Mouse (Mus musculus): ENCODE results near the gene Kcnip4. TPM values are rescaled to one million over a fixed set of nuclear protein-coding genes. Genes with fewer than 3 reads are reported as not detected.

The Kcnip4 gene
- polyA plus RNA-seq, 1 experiment from 2014 or later, result 4.5 TPM

GRCm38 (mm10) chr5:49419707-49420106 lies 105.0 kb downstream of the Kcnip4 start:
- ATAC-seq (replicated peaks; ENCODE audit: low FRiP score, low TSS enrichment, low read depth) (no peak), DNase-seq (ENCODE audit: low spot score) (no peak)
- H3K4me1 ChIP-seq (replicated peaks; ENCODE audit: control insufficient read depth, insufficient read depth, low read length), result no peaks in the 10 kb centered on the region
- H3K4me2 ChIP-seq (ENCODE audit: low read length), result no peak overlapping the region
- no peak overlapping the region for H3K4me3 ChIP-seq (ENCODE audit: low read depth, low read length)
- H3K9ac ChIP-seq (ENCODE audit: low read length), result no peak overlapping the region
- H3K27me3 ChIP-seq (replicated peaks; ENCODE audit: control insufficient read depth, insufficient read depth, low read length), result no peaks in the 10 kb centered on the region
- H3K36me3 ChIP-seq (ENCODE audit: control insufficient read depth, insufficient read depth, low read length), result no peaks in the 10 kb centered on the region
- H3K9me3 ChIP-seq (ENCODE audit: control insufficient read depth, low read length), result no peaks in the 10 kb centered on the region
- no peak overlapping the region for H3K27ac ChIP-seq (ENCODE audit: low read depth)

GRCm38 (mm10) chr5:49408351-49408750 lies 116.4 kb downstream of the Kcnip4 start:
- Histone ChIP-seq H3K4me2 (ENCODE audit: low read length) (no peak overlapping the region), H3K36me3 (ENCODE audit: control insufficient read depth, insufficient read depth, low read length) (no peaks in the 10 kb centered on the region), H3K4me3 (ENCODE audit: low read depth, low read length) (no peak overlapping the region), H3K27ac (ENCODE audit: low read depth) (no peak overlapping the region), H3K9me3 (ENCODE audit: control insufficient read depth, low read length) (no peaks in the 10 kb centered on the region), H3K9ac (ENCODE audit: low read length) (no peak overlapping the region), H3K4me1 (replicated peaks; ENCODE audit: control insufficient read depth, insufficient read depth, low read length) (no peaks in the 10 kb centered on the region), H3K27me3 (replicated peaks; ENCODE audit: control insufficient read depth, insufficient read depth, low read length) (no peaks in the 10 kb centered on the region)
- ATAC-seq (replicated peaks; ENCODE audit: low FRiP score, low TSS enrichment, low read depth), result no peak
- 82% methylated on average over 1 of the region's 1 CpGs for WGBS
- DNase-seq (ENCODE audit: low spot score), result no peak

- no peak for DNase-seq (ENCODE audit: low spot score)
Measured at GRCm38 (mm10) chr5:49370543-49371076, 154.1 kb downstream of the Kcnip4 start.

DNA sequence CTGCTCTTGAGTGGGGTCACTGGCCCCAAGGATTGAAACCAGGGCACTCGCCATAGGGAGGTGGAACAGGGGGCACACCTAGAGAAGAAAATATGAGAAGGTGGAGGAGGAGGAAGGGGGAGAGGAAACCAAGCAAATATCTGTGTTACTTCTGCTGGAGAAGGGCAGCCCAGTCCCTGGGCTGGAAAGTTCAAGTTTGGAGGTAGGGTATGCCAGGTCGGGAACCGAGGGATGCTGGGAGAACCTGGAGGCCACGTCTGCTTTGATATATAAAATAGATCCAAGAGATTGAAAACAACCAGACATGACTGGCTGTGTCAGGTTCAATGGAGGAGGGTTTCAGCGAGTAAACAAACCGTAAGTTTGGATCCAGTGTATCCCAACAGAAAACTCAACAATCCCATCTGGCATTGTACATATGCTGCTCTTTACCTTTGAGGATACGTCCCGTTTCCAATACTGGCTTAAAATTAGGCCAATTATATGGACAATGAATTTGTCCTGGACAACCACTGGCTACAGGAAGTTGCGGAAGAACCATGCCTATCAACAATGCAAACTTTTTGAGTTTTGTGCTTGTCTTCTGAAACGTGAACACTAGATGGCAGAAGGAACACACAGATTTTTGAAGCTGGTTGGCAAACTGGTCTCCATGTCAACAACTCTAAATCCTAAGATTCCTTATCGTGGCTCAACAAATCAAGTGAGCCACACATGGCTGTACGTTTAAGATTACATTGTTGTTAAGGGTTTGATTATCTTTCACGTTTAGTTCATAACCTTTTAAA lies 155.9 kb downstream of the Kcnip4 start:
- 43% methylated on average over 13 of the region's 13 CpGs for WGBS
- Histone ChIP-seq H3K9me3 (ENCODE audit: control insufficient read depth, low read length) (no peaks in the 10 kb centered on the region), H3K9ac (ENCODE audit: low read length) (no peak overlapping the region), H3K27me3 (replicated peaks; ENCODE audit: control insufficient read depth, insufficient read depth, low read length) (no peaks in the 10 kb centered on the region), H3K4me3 (ENCODE audit: low read depth, low read length) (no peak overlapping the region), H3K27ac (ENCODE audit: low read depth) (no peak overlapping the region), H3K4me1 (replicated peaks; ENCODE audit: control insufficient read depth, insufficient read depth, low read length) (no peaks in the 10 kb centered on the region), H3K4me2 (ENCODE audit: low read length) (no peak overlapping the region), H3K36me3 (ENCODE audit: control insufficient read depth, insufficient read depth, low read length) (no peaks in the 10 kb centered on the region)
- ATAC-seq (replicated peaks; ENCODE audit: low FRiP score, low TSS enrichment, low read depth) (0 out of 2 replicates have a peak, but pooled peaks have one; percentile 50), DNase-seq (ENCODE audit: low spot score) (no peak)

More at GRCm38 (mm10) chr5:49370543-49371076, 154.1 kb downstream of the Kcnip4 start:
- H3K4me3 ChIP-seq (ENCODE audit: low read depth, low read length), result no peak overlapping the region
- no peaks in the 10 kb centered on the region for H3K9me3 ChIP-seq (ENCODE audit: control insufficient read depth, low read length)
- ATAC-seq (replicated peaks; ENCODE audit: low FRiP score, low TSS enrichment, low read depth), result no peak
- no peak overlapping the region for H3K27ac ChIP-seq (ENCODE audit: low read depth)
- H3K4me1 ChIP-seq (replicated peaks; ENCODE audit: control insufficient read depth, insufficient read depth, low read length), result no peaks in the 10 kb centered on the region
- H3K27me3 ChIP-seq (replicated peaks; ENCODE audit: control insufficient read depth, insufficient read depth, low read length), result no peaks in the 10 kb centered on the region
- H3K4me2 ChIP-seq (ENCODE audit: low read length), result no peak overlapping the region
- H3K36me3 ChIP-seq (ENCODE audit: control insufficient read depth, insufficient read depth, low read length), result no peaks in the 10 kb centered on the region
- WGBS, result 43% methylated on average over 3 of the region's 3 CpGs
- H3K9ac ChIP-seq (ENCODE audit: low read length), result no peak overlapping the region

GRCm38 (mm10) chr5:49356381-49356780 lies 168.3 kb downstream of the Kcnip4 start:
- DNase-seq (ENCODE audit: low spot score) (no peak), ATAC-seq (replicated peaks; ENCODE audit: low FRiP score, low TSS enrichment, low read depth) (no peak)
- Histone ChIP-seq H3K9me3 (ENCODE audit: control insufficient read depth, low read length) (no peaks in the 10 kb centered on the region), H3K4me1 (replicated peaks; ENCODE audit: control insufficient read depth, insufficient read depth, low read length) (no peaks in the 10 kb centered on the region), H3K36me3 (ENCODE audit: control insufficient read depth, insufficient read depth, low read length) (no peaks in the 10 kb centered on the region), H3K27me3 (replicated peaks; ENCODE audit: control insufficient read depth, insufficient read depth, low read length) (no peaks in the 10 kb centered on the region), H3K4me3 (ENCODE audit: low read depth, low read length) (no peak overlapping the region), H3K27ac (ENCODE audit: low read depth) (no peak overlapping the region), H3K4me2 (ENCODE audit: low read length) (no peak overlapping the region), H3K9ac (ENCODE audit: low read length) (no peak overlapping the region)
- 75% methylated on average over 3 of the region's 3 CpGs for WGBS

GRCm38 (mm10) chr5:49352061-49352460 lies 172.6 kb downstream of the Kcnip4 start:
- H3K27ac ChIP-seq (ENCODE audit: low read depth), result no peak overlapping the region
- ATAC-seq (replicated peaks; ENCODE audit: low FRiP score, low TSS enrichment, low read depth), result no peak
- H3K4me1 ChIP-seq (replicated peaks; ENCODE audit: control insufficient read depth, insufficient read depth, low read length), result peaks cover 8% of the 10 kb centered on the region; the same call in 1 of the 2 replicates
- H3K9me3 ChIP-seq (ENCODE audit: control insufficient read depth, low read length), result no peaks in the 10 kb centered on the region
- H3K4me2 ChIP-seq (ENCODE audit: low read length), result no peak overlapping the region
- H3K9ac ChIP-seq (ENCODE audit: low read length), result no peak overlapping the region
- WGBS, result 78% methylated on average over 5 of the region's 5 CpGs
- no peaks in the 10 kb centered on the region for H3K27me3 ChIP-seq (replicated peaks; ENCODE audit: control insufficient read depth, insufficient read depth, low read length)
- no peaks in the 10 kb centered on the region for H3K36me3 ChIP-seq (ENCODE audit: control insufficient read depth, insufficient read depth, low read length)
- no peak for DNase-seq (ENCODE audit: low spot score)
- no peak overlapping the region for H3K4me3 ChIP-seq (ENCODE audit: low read depth, low read length)

- Histone ChIP-seq H3K4me2 (ENCODE audit: low read length) (no peak overlapping the region), H3K36me3 (ENCODE audit: control insufficient read depth, insufficient read depth, low read length) (no peaks in the 10 kb centered on the region), H3K4me3 (ENCODE audit: low read depth, low read length) (no peak overlapping the region), H3K27ac (ENCODE audit: low read depth) (no peak overlapping the region), H3K4me1 (replicated peaks; ENCODE audit: control insufficient read depth, insufficient read depth, low read length) (peaks cover 8% of the 10 kb centered on the region; the same call in 1 of the 2 replicates), H3K27me3 (replicated peaks; ENCODE audit: control insufficient read depth, insufficient read depth, low read length) (no peaks in the 10 kb centered on the region), H3K9ac (ENCODE audit: low read length) (no peak overlapping the region), H3K9me3 (ENCODE audit: control insufficient read depth, low read length) (no peaks in the 10 kb centered on the region)
- 20% methylated on average over 4 of the region's 4 CpGs for WGBS
- ATAC-seq (replicated peaks; ENCODE audit: low FRiP score, low TSS enrichment, low read depth) (peak; percentile 36; the same call in 1 of the 2 replicates), DNase-seq (ENCODE audit: low spot score) (peak; percentile 64)
Measured at GRCm38 (mm10) chr5:49350126-49350909, 174.4 kb downstream of the Kcnip4 start.

GRCm38 (mm10) chr5:49349541-49349940 lies 175.2 kb downstream of the Kcnip4 start:
- Histone ChIP-seq H3K4me2 (ENCODE audit: low read length) (no peak overlapping the region), H3K27ac (ENCODE audit: low read depth) (peak overlapping the region; percentile 16; the same call in 1 of the 2 replicates), H3K9ac (ENCODE audit: low read length) (no peak overlapping the region), H3K36me3 (ENCODE audit: control insufficient read depth, insufficient read depth, low read length) (no peaks in the 10 kb centered on the region), H3K27me3 (replicated peaks; ENCODE audit: control insufficient read depth, insufficient read depth, low read length) (no peaks in the 10 kb centered on the region), H3K4me3 (ENCODE audit: low read depth, low read length) (no peak overlapping the region), H3K9me3 (ENCODE audit: control insufficient read depth, low read length) (no peaks in the 10 kb centered on the region), H3K4me1 (replicated peaks; ENCODE audit: control insufficient read depth, insufficient read depth, low read length) (peaks cover 8% of the 10 kb centered on the region; the same call in 1 of the 2 replicates)
- no peak for ATAC-seq (replicated peaks; ENCODE audit: low FRiP score, low TSS enrichment, low read depth)
- 60% methylated on average over 5 of the region's 5 CpGs for WGBS
- DNase-seq (ENCODE audit: low spot score), result no peak
